Mouse (Mus musculus): Measurements from ENCODE around the gene Mrpl22. TPM values are rescaled to one million over a fixed set of nuclear protein-coding genes. Genes with fewer than 3 reads are reported as not detected.
"Not testable (repeated sequence)": the region's sequence is repeated elsewhere in the genome, so short reads cannot be mapped to it uniquely, and the experiment has no call there.

Gene Mrpl22
- total RNA-seq, 1 experiment from 2014 or later: 68.1 TPM

DNA sequence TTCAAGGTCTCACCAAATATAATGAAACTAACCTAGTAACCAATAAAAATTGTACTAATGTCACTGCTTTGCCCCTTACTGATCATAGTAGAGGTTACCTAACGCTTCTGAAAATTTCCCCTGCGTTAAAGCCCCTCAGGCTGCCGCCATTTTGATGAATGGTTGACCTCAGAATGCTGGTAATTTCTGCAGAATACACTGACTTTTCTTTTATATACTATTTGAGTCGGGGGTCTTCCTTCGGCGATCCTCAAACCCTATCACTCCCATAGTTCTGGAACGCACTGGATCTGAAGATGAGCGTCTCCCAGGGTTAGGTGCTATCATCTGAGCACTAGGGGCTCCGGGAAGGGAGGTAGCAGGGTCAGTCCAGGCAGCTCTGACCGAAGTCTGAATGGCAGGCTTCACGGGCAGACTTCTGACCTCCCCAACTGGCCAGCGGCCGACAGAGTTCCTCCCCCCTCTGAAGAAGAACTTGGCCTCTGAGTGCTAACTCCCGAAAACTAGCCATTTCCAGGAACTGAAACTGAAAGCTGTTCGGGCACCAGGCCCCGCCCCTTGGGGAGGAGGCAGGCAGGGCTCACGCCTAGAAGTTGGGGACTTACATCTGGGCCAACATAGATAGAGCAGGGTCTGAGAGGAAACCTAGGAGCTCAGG is 43.1 kb downstream of the Mrpl22 start:
- ATAC-seq (replicated peaks in 1 of 2; ENCODE audit: insufficient read depth in 1 of 2, low FRiP score in 2 of 2, low TSS enrichment in 1 of 2, low read depth in 1 of 2, poor library complexity in 2 of 2, severe bottlenecking in 2 of 2): peak; percentile 85 to 94

DNA sequence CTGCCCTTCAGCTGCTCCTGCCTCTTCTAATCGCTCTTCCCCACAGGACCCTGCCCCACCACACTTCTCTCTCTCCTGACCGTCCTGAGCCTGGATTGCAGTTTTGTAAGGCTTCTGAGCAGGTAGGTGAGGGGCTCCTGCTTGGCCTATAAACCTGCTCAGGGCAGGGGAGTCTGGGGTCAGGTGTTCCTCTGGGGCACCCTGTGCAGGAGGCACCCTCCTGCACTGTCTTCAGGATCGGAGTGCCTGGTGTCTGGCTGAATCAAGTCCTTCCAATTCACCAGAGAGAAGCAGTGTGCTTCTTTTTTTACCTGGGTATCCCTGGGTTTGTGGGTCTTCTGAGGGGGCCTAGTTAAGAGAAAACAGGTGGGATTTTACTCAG is 43.6 kb downstream of the Mrpl22 start:
- not testable (repeated sequence) for ATAC-seq (replicated peaks in 1 of 2; ENCODE audit: insufficient read depth in 1 of 2, low FRiP score in 2 of 2, low TSS enrichment in 1 of 2, low read depth in 1 of 2, poor library complexity in 2 of 2, severe bottlenecking in 2 of 2)

DNA sequence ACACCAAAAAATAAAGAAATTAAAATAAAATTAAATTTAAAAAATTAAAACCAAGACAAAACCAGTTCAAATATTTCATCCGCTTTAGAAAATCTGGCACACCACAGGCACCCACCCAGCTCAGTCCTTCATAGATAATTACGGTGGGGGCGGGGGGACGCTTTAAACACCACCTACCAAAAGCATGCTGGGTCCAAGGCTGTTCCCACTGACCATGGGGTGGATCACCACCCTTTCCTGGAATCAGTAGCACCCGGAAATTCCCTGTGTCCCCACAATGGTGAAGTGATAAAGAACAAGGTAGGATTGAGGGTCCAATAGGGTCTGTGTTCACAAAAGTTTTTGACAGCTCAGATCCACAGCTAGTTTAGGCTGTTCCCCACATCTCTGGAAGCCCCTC is 44.4 kb downstream of the Mrpl22 start:
- no peak for ATAC-seq (replicated peaks in 1 of 2; ENCODE audit: insufficient read depth in 1 of 2, low FRiP score in 2 of 2, low TSS enrichment in 1 of 2, low read depth in 1 of 2, poor library complexity in 2 of 2, severe bottlenecking in 2 of 2)

DNA sequence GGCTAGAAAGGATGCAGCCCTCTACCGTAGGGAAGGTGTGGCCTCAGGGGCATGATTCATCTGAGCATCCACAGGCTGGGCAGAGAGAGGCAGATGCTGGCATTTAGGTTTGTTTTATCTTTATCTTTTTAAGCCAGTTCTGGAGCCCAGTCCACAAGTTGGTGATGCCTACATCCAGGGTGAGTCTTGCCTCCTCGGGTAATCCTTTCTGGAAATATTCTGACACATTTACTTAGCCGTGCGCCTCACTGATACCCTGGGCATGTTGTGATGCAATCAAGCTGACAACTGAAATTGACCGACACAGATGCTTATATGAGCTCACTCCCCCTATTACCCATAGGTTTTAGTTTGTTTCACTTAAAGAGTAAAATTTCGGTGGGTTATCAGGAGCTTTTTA is 45.4 kb downstream of the Mrpl22 start:
- no peak for ATAC-seq (replicated peaks in 1 of 2; ENCODE audit: insufficient read depth in 1 of 2, low FRiP score in 2 of 2, low TSS enrichment in 1 of 2, low read depth in 1 of 2, poor library complexity in 2 of 2, severe bottlenecking in 2 of 2)

DNA sequence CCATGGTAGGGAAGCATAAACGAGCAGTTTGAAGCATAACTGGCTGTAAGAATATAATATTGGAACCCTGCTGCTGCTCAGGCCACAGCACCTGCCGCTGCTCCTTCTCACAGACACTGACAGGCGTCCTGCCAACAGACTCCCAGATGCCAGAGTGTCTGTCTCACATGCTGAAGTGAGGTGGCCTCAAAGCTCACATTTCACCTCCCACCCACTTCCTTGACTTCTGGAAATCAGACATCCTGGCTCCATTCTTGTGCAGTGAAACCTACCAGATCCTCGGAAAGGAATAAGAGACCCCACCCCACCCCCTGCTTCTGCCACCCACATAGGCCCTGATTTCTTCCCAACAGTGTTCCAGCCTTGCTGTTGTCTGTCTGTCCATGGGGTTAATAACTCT is 52.3 kb downstream of the Mrpl22 start:
- no peak; a peak in 1 of 4 replicates for ATAC-seq (replicated peaks in 1 of 2; ENCODE audit: insufficient read depth in 1 of 2, low FRiP score in 2 of 2, low TSS enrichment in 1 of 2, low read depth in 1 of 2, poor library complexity in 2 of 2, severe bottlenecking in 2 of 2)

DNA sequence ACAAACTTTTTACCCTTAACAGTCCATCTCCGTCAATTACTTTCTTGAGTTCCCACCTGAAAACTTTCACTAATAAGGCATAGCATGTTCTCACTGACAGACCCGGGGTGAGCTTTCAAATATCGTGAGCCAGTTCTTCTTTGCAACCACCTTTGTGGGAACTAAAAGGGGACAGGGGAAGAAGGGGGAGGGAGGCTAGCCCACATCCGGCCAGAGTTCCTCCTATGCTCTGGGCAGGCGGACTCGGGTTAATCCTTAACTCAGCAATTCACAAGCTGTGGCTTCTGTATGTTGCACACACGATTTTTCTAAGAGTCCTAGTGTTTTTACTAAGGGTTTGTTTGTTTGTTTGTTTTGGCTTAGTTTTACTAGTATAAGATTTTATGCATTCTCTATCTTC is 52.9 kb downstream of the Mrpl22 start:
- peak; percentile 68 to 85 for ATAC-seq (replicated peaks in 1 of 2; ENCODE audit: insufficient read depth in 1 of 2, low FRiP score in 2 of 2, low TSS enrichment in 1 of 2, low read depth in 1 of 2, poor library complexity in 2 of 2, severe bottlenecking in 2 of 2)

DNA sequence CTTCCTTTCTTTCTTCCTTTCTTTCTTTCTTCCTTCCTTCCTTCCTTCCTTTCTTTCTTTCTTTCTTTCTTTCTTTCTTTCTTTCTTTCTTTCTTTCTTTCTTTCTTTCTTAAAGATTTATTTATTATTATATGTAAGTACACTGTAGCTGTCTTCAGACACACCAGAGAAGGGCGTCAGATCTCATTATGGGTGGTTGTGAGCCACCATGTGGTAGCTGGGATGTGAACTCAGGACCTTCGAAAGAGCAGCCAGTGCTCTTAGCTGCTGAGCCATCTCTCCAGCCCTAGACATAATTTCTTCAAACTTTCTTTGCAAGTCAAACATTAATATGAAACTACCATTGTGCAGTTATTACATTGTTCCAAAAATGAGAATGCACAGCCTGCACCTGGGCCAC is 53.4 kb downstream of the Mrpl22 start:
- ATAC-seq (replicated peaks in 1 of 2; ENCODE audit: insufficient read depth in 1 of 2, low FRiP score in 2 of 2, low TSS enrichment in 1 of 2, low read depth in 1 of 2, poor library complexity in 2 of 2, severe bottlenecking in 2 of 2): not testable (repeated sequence)

DNA sequence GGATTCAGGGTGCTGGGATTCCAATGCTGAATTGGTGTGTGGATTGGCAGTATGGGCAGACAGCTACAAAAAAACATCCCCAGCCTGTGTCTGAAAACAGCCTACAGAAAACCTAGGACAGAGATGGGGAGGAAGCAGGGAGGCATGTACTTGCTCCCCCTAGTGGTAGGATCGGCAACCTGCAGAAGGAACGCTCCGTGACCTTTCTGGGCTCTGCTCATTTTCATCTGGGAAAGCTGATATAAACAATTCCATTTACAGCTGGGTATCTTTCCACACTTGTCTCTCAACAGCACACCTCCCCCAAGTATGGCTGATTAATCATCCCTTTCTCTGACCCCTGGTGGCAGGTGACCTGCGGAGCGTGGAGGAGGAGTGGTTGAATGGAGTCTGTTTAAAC is 54.2 kb downstream of the Mrpl22 start:
- peak; percentile 75 to 77 for ATAC-seq (replicated peaks in 1 of 2; ENCODE audit: insufficient read depth in 1 of 2, low FRiP score in 2 of 2, low TSS enrichment in 1 of 2, low read depth in 1 of 2, poor library complexity in 2 of 2, severe bottlenecking in 2 of 2)

DNA sequence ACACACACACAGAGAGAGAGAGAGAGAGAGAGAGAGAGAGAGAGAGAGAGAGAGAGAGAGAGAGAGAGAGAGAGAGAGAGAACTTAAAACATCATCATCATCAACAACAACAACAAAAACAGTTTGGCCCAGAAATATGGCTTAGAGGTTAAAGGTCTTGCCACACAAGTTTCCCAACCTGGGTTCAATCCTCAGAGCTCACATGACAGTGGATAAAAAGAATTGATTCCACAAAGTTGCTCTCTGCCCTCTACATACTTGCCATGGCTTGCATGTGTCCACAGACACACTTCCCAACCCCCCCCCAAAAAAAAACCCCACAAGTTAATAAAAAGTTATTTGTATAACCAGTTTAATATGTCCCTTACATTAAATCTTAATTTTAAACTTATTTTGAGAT is 55.0 kb downstream of the Mrpl22 start:
- ATAC-seq (replicated peaks in 1 of 2; ENCODE audit: insufficient read depth in 1 of 2, low FRiP score in 2 of 2, low TSS enrichment in 1 of 2, low read depth in 1 of 2, poor library complexity in 2 of 2, severe bottlenecking in 2 of 2): no peak

DNA sequence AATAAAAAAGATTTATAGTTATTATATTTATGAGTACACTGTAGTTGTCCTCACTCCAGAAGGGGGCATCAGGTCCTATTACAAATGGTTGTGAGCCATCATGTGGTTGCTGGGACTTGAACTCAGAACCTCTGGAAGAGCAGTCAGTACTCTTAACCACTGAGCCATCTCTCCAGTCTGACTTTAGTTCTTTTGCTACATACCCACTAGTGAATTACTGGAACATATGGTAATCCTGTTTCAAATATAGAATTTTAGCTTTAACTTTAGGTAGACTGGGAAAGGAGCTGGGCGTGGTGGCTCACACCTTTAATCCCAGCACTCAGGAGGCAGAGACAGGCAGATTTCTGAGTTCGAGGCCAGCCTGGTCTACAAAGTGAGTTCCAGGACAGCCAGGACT is 56.6 kb downstream of the Mrpl22 start:
- ATAC-seq (replicated peaks in 1 of 2; ENCODE audit: insufficient read depth in 1 of 2, low FRiP score in 2 of 2, low TSS enrichment in 1 of 2, low read depth in 1 of 2, poor library complexity in 2 of 2, severe bottlenecking in 2 of 2): not testable (repeated sequence)

Other genes starting within 250 kb of the Mrpl22 start
- 53.3 and 55.1 TPM in 2 replicates for gene Larp1, start 162.6 kb upstream of the Mrpl22 start, total RNA-seq (2017)
- not detected in 2 replicates for gene Gm12248, start 78.5 kb upstream of the Mrpl22 start, total RNA-seq (2017)
- gene Cnot8, start 67.5 kb upstream of the Mrpl22 start, total RNA-seq (2017): 112 and 130 TPM in 2 replicates
- 28.0 and 30.4 TPM in 2 replicates for gene Gemin5, start 3.1 kb upstream of the Mrpl22 start, total RNA-seq (2017)
- gene Igtp, start 27.9 kb downstream of the Mrpl22 start, total RNA-seq (2017): 29.5 and 30.8 TPM in 2 replicates
- gene Irgm2, start 28.0 kb downstream of the Mrpl22 start, total RNA-seq (2017): 26.0 and 28.2 TPM in 2 replicates
- 2.7 and 10.8 TPM in 2 replicates for gene 4930438A08Rik, start 103.1 kb downstream of the Mrpl22 start, total RNA-seq (2017)
- gene Zfp692, start 135.4 kb downstream of the Mrpl22 start, total RNA-seq (2017): 16.2 and 23.3 TPM in 2 replicates
- gene Zfp672, start 158.7 kb downstream of the Mrpl22 start, total RNA-seq (2017): 34.0 and 54.5 TPM in 2 replicates
- 35.5 and 36.7 TPM in 2 replicates for gene Sh3bp5l, start 159.1 kb downstream of the Mrpl22 start, total RNA-seq (2017)
- gene Lypd8, start 207.4 kb downstream of the Mrpl22 start, total RNA-seq (2017): not detected in 2 replicates
- gene 1810065E05Rik, start 249.4 kb downstream of the Mrpl22 start, total RNA-seq (2017): not detected in 2 replicates

Measured in hematopoietic stem cell, adult 5-6 weeks (primary cell).